Mouse (Mus musculus): ENCODE data around the gene Magi1.

GRCm38 (mm10) chr6:93890011-93890410, 393.7 kb downstream of the Magi1 start:
- TF ChIP-seq GATA1 (IDR thresholded peaks at IDR 0.05; ENCODE audit: borderline replicate concordance, low read length) (no peak), FLI1 (IDR thresholded peaks at IDR 0.05; ENCODE audit: low read length) (no peak)

Measured in megakaryocyte, embryonic 14.5 days (primary cell).